Mouse (Mus musculus) hindbrain, embryonic 12.5 days (tissue): ENCODE measurements around the gene Gpx2. TPM values are rescaled to one million over a fixed set of nuclear protein-coding genes. Genes with fewer than 3 reads are reported as not detected.
"Not testable (repeated sequence)": the region's sequence is repeated elsewhere in the genome, so short reads cannot be mapped to it uniquely, and the experiment has no call there.

Experiments used
- ATAC-seq: fragments of 200-750 bp; cut with Nextera tagmentation; 2 replicates; pipeline ENCODE4 v1.8.0; 2017; ENCODE audit warnings: moderate TSS enrichment; ENCODE audit not compliant: low FRiP score
- H3K27ac ChIP-seq: fragments of 300-500 bp; sonication (generic); 2 replicates; pipeline ENCODE4 v1.5.1; 2016; ENCODE audit warnings: mild to moderate bottlenecking
- H3K27me3 ChIP-seq: fragments of 300-500 bp; sonication (generic); 2 replicates; pipeline ENCODE4 v1.6.1; 2016; ENCODE audit warnings: mild to moderate bottlenecking
- H3K36me3 ChIP-seq: fragments of 300-500 bp; sonication (generic); 2 replicates; pipeline ENCODE4 v1.6.1; 2016; ENCODE audit warnings: mild to moderate bottlenecking
- H3K4me1 ChIP-seq: fragments of 300-500 bp; sonication (generic); 2 replicates; pipeline ENCODE4 v1.6.1; 2016
- H3K4me2 ChIP-seq: fragments of 300-500 bp; sonication (generic); replicated peaks from 2 replicates; pipeline ENCODE4 v1.6.1; 2016; ENCODE audit warnings: mild to moderate bottlenecking
- H3K4me3 ChIP-seq: fragments of 300-500 bp; sonication (generic); 2 replicates; pipeline ENCODE4 v1.5.1; 2016; ENCODE audit warnings: mild to moderate bottlenecking
- H3K9ac ChIP-seq: fragments of 300-500 bp; sonication (generic); 2 replicates; pipeline ENCODE4 v1.6.1; 2016; ENCODE audit warnings: mild to moderate bottlenecking, moderate library complexity
- H3K9me3 ChIP-seq: fragments of 300-500 bp; sonication (generic); replicated peaks from 2 replicates; pipeline ENCODE4 v1.6.1; 2016; ENCODE audit warnings: mild to moderate bottlenecking
- WGBS: fragments of 180-500 bp; shearing (Covaris S2); methylation state at CpG from one replicate; pipeline ENCODE4 v1.1.7; 2016; 5-methylcytosine and 5-hydroxymethylcytosine counted together
- polyA plus RNA-seq: library from polyadenylated mRNA; unstranded; fragments of >200 nt; fragmentation: Nextera tagmentation; extraction: Ambion mirVana; gene quantifications from 2 replicates; pipeline ENCODE4 v1.2.1, GENCODE M21; 2016

The Gpx2 gene
- polyA plus RNA-seq, 1 experiment from 2014 or later, result 0.44 TPM

DNA sequence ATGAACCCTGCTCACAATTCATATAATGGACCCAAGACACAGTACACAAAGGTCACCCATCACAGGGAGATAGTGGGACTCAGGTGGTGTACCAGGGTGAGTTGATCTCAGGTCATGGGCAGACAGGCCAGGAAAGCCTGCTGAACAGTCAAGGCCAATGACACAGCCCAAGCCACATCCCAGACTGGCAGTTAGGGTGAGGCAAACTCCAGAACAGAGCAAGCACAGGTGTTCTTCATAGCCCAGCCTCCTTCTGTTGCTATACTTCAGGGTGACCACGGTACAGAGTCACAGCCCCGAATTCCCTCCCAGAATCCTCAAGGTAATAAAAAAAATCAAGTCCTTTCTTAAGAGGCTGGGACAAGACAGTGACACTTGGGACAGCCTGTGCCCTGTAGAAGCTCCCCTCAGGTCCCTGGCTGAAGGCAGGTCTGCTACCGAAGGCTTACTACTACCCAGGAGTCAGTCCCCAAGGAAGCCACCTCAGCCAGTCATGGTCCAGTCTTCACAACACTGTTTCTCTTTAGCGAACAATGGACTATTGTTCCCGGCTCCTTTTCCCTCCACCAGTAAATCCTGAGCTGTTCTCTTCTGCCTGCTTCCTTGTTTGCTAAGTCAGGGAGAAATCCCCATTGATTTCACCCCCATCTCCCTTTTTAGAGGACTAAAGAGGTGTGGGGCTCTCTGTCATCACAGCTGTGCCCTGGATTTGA lies 2.8 kb upstream of the Gpx2 start:
- Histone ChIP-seq H3K27ac (no peak overlapping the region), H3K4me1 (peaks cover 6% of the 10 kb centered on the region), H3K4me3 (no peak overlapping the region), H3K9ac (no peak overlapping the region), H3K4me2 (no peak overlapping the region), H3K27me3 (no peaks in the 10 kb centered on the region), H3K9me3 (no peaks in the 10 kb centered on the region), H3K36me3 (0 out of 2 replicates have a peak, but pooled peaks cover 3% of the 10 kb centered on the region)
- WGBS, result 60% methylated on average over 5 of the region's 5 CpGs
- no peak for ATAC-seq

DNA sequence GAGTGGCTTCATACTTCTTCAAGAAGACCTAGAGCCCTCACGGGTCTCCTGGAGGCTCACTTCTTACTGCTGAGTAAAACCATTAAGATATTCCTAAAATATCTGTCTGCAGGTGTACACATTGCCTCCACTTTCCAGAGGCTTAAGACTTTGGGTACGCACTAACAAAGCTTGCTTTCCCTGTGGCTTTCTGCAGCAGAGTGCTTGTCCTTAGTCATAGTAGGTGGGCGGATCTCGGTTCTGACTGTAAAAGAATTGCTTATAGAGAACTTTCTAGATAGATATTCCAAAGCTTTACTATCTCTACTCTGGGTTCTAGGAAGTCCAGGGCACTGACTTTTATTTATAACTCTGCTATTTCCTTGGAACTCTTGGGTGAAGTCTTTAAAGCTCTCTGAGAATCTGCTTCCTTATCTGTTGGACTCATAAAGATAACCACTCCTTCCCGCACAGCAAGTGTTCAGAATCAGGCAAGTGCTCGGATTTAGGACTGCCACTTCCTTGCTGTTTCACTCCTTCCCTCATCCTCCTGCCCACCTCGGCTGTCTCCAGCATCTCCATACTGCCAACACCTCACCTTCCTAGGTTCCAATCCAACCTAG lies 1.7 kb upstream of the Gpx2 start:
- peaks cover 6% of the 10 kb centered on the region for H3K4me1 ChIP-seq
- no peaks in the 10 kb centered on the region for H3K27me3 ChIP-seq
- WGBS, result 90% methylated on average over 7 of the region's 7 CpGs
- H3K9ac ChIP-seq, result no peak overlapping the region
- ATAC-seq, result no peak
- H3K36me3 ChIP-seq, result 0 out of 2 replicates have a peak, but pooled peaks cover 3% of the 10 kb centered on the region
- H3K9me3 ChIP-seq, result no peaks in the 10 kb centered on the region
- no peak overlapping the region for H3K4me3 ChIP-seq
- no peak overlapping the region for H3K27ac ChIP-seq
- no peak overlapping the region for H3K4me2 ChIP-seq

DNA sequence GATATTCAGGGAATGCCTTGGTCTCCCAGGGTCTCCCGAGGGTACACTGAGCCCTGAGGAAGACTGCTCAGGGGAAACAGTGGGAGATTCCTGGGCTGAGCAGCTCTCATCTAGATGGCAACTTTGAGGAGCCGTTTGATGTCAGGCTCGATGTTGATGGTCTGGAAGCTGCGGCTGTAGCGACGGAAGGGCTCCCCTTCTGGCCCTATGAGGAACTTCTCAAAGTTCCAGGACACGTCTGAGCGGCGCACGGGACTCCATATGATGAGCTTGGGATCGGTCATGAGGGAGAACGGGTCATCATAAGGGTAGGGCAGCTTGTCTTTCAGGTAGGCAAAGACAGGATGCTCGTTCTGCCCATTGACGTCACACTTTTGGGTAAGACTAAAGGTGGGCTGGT lies 2.8 kb downstream of the Gpx2 start:
- H3K4me1 ChIP-seq, H3K4me2 ChIP-seq, H3K27ac ChIP-seq, H3K27me3 ChIP-seq, ATAC-seq, H3K36me3 ChIP-seq, H3K4me3 ChIP-seq, H3K9me3 ChIP-seq, H3K9ac ChIP-seq: not testable (repeated sequence)
- 45% methylated on average over 14 of the region's 14 CpGs for WGBS

DNA sequence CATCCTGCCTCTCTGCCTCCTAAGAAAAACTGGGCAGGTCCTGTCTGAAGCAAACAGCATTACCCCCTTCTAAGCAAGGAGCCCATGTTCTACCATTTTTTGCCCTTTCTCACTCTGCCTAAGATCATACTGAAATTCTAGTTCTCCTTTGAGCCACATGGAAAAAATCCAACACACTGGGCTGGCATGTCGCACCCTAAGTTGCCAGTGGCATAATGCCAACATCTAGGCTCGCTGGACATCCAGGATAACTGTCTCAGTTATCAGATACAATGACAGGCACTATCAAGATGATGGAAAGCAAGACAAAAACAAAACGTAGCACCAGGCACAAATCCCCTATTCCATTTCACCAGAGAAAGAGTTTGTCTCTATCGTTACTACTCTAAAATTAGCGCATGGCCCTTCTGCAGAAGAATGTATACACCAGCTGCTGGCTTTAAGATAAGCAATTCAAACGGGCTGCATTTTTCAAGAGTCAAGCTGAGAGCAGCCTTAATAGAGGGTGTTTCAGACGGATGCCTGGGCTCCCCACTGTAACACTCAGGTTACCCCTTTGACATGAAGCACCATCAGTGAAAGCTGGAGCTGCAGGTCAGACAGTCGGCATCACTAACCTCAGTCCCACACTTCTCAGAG lies 4.8 kb downstream of the Gpx2 start:
- no peak overlapping the region for H3K4me3 ChIP-seq
- no peaks in the 10 kb centered on the region for H3K27me3 ChIP-seq
- no peaks in the 10 kb centered on the region for H3K9me3 ChIP-seq
- no peak for ATAC-seq
- no peaks in the 10 kb centered on the region for H3K4me1 ChIP-seq
- H3K36me3 ChIP-seq, result no peaks in the 10 kb centered on the region
- WGBS, result 66% methylated on average over 8 of the region's 8 CpGs
- H3K9ac ChIP-seq, result no peak overlapping the region
- no peak overlapping the region for H3K4me2 ChIP-seq
- no peak overlapping the region for H3K27ac ChIP-seq

DNA sequence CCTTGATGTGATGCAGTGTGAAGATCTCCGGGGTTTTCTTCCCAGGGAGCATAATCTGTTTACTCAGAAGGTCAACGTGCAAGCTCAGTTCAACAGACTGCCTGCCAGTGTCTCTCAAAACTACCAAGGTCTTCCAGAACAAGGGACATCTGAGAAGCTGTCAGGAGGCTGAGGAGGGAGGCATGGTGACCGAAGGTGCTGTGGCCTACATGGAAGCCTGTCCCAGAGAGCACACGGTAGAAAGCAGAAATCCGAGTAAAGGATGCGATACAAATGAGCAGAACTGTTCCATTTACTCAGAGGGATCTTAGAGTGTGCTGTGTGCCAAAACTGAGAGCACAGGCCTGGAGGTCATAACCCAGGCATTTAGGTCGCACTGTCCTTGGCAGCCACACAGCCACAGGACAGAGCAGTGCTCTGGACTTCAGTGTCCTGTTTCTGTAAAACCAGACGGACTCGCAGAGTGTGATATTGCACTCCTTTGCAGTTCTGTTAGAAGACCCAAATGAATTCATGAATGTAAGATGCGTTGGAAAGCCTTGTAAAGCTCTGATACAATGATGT lies 11.2 kb downstream of the Gpx2 start:
- Histone ChIP-seq H3K27ac (no peak overlapping the region), H3K9ac (no peak overlapping the region), H3K27me3 (no peaks in the 10 kb centered on the region), H3K4me2 (no peak overlapping the region), H3K4me3 (no peak overlapping the region), H3K9me3 (no peaks in the 10 kb centered on the region), H3K4me1 (peaks cover 4% of the 10 kb centered on the region; the same call in 1 of the 2 replicates), H3K36me3 (no peaks in the 10 kb centered on the region)
- WGBS, result 66% methylated on average over 10 of the region's 10 CpGs
- no peak for ATAC-seq

DNA sequence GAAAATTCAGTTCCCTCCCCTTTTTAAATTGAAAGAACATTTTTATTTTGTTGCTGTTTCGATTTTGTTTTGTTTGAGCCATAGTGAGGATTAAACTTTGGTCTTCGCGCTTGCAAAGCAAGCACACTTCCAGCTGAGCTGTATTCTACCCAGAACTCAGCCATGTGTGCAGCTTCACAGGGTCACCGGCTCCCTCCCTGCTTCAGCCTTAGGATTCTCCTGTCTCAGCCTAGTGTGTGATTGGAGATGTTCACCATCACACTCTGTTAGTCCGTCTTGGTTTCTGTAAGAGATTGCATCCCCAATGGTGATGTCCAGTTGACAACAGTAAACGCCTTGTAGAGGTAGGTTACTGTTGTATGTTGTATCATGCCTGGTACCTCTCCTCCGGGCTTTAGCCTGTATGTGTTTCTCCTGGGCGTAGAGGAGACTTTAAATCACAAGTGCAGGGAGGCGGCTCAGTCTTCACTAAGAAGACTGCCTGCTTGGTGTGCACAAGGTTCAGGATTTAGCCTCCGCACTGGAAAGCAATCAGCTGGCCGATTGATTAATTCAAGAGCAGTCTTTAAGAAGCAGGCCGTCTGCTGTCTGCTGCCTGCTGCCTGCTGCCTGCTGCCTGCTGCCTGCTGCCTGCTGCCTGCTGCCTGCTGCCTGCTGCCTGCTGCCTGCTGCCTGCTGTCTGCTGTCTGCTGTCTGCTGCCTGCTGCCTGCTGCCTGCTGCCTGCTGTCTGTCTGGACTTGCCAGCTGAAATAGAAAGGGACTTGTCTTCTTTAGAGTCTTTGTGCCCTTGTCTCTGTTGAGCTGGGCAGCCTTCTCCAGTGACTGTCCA lies 14.5 kb downstream of the Gpx2 start:
- peaks cover 4% of the 10 kb centered on the region; the same call in 1 of the 2 replicates for H3K4me1 ChIP-seq
- no peak overlapping the region for H3K9ac ChIP-seq
- peak overlapping the region; percentile 64; the same call in 1 of the 2 replicates for H3K27ac ChIP-seq
- H3K4me3 ChIP-seq, result no peak overlapping the region
- H3K4me2 ChIP-seq, result no peak overlapping the region
- 0 out of 2 replicates have a peak, but pooled peaks cover 4% of the 10 kb centered on the region for H3K36me3 ChIP-seq
- no peaks in the 10 kb centered on the region for H3K9me3 ChIP-seq
- H3K27me3 ChIP-seq, result no peaks in the 10 kb centered on the region
- 0 out of 2 replicates have a peak, but pooled peaks have one; percentile 29 for ATAC-seq
- WGBS, result 63% methylated on average over 12 of the region's 12 CpGs

DNA sequence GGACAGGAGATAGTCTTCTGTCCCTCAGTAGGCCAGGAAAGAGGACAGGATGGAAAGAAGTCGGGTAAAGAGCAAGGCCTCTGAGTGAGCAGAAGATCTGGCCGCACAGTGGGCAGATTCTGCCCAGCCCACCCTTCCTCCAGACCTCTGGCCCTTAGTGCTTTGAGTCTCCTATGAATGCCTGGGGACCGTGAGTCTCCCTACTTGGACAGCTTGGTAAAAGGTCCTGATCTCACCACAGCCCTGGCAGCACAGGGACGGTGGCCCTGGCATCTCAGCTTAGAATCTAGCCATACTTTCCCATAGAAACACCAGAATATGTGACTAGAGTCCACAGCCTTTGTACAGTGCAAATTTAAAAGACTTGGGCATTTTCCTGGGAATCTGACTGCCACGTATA lies 15.4 kb downstream of the Gpx2 start:
- 75% methylated on average over 5 of the region's 5 CpGs for WGBS
- ATAC-seq, result no peak
- H3K27ac ChIP-seq, result no peak overlapping the region
- no peaks in the 10 kb centered on the region for H3K27me3 ChIP-seq
- H3K36me3 ChIP-seq, result 0 out of 2 replicates have a peak, but pooled peaks cover 4% of the 10 kb centered on the region
- H3K4me2 ChIP-seq, result no peak overlapping the region
- H3K4me1 ChIP-seq, result peaks cover 4% of the 10 kb centered on the region; the same call in 1 of the 2 replicates
- H3K9me3 ChIP-seq, result no peaks in the 10 kb centered on the region
- no peak overlapping the region for H3K4me3 ChIP-seq
- no peak overlapping the region for H3K9ac ChIP-seq

DNA sequence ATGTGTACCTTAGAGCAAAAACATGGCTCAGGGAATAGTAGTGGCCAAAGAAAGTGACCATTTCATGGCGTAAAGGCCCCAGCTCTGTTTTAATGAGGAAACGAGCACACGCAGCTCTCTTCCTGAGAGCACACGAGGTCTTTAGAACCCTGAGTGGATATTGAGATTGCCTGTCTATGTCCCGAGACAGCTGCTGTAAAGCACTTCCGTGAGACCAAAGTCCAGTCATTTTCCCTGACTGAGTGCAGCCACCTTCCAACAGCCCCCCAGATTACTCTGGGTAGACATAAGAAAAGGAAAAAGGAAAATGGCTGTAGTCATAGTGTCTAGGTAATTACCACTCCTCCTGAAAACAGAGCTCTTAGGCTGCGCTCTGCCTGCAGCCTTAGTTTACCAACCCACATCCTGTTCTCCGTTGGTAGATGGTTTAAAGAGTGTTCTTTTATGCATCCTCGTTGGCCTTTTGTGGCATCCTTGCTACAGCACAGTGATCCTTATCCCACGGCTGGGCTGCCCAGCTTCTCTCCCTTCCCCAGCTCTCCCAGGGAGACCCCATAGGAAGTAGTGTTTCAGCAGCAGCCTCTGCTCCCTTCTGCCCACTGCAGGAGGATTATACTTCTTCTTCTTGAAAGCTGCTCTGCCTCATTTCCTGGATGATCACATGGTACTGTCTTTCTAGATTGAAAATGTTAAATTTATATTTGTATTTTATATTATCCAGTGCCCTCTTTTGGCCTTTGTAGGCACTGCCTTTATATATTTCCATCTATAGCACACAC lies 16.9 kb downstream of the Gpx2 start:
- Histone ChIP-seq H3K27ac (no peak overlapping the region), H3K4me2 (no peak overlapping the region), H3K4me1 (peaks cover 4% of the 10 kb centered on the region; the same call in 1 of the 2 replicates), H3K36me3 (0 out of 2 replicates have a peak, but pooled peaks cover 4% of the 10 kb centered on the region), H3K9me3 (no peaks in the 10 kb centered on the region), H3K4me3 (no peak overlapping the region), H3K27me3 (no peaks in the 10 kb centered on the region), H3K9ac (no peak overlapping the region)
- 86% methylated on average over 10 of the region's 10 CpGs for WGBS
- ATAC-seq, result no peak

DNA sequence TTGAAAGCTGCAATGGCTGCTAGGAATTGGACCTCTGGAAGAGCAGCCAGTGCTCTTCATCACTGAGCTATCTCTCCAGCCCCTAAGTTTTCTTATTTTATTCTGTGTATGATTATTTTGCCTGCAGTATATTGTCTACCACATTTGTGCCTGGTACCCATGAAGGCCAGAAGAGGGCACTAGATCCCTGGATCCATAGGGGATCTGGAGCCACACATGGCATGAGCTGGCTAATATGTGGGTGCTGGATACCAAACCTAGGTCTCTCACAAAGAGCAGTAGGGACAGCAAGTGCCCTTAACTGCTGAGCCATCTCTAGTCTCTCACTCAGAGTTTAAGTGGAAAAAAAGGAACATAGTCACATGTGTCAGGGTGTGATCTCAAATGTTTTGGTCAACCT lies 17.5 kb downstream of the Gpx2 start:
- no peak for ATAC-seq
- Histone ChIP-seq H3K36me3 (0 out of 2 replicates have a peak, but pooled peaks cover 4% of the 10 kb centered on the region), H3K4me2 (no peak overlapping the region), H3K9me3 (no peaks in the 10 kb centered on the region), H3K27me3 (no peaks in the 10 kb centered on the region), H3K9ac (no peak overlapping the region), H3K4me3 (no peak overlapping the region), H3K4me1 (peaks cover 4% of the 10 kb centered on the region; the same call in 1 of the 2 replicates), H3K27ac (no peak overlapping the region)

DNA sequence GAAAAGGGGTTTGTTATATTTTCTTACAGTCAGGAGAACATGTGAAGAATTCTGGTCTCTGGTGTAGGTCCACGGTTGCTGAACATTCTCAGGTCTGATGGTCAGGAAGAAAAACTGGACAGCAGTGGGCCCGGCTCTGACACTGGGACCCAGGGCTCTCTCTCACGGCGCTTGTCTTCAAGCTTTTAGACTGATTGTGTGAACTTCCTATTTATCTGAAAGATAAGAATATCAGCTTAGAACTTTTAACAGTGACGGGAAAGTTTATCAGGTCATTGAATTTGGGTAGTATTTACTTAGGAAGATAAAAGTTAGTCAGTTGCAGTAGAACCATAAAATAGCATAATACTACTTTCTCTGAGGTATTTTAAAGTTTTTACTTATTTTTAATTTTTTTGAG lies 18.5 kb downstream of the Gpx2 start:
- 90% methylated on average over 5 of the region's 5 CpGs for WGBS
- Histone ChIP-seq H3K9ac (no peak overlapping the region), H3K9me3 (no peaks in the 10 kb centered on the region), H3K27me3 (no peaks in the 10 kb centered on the region), H3K4me1 (peaks cover 4% of the 10 kb centered on the region; the same call in 1 of the 2 replicates), H3K4me2 (no peak overlapping the region), H3K4me3 (no peak overlapping the region), H3K27ac (no peak overlapping the region), H3K36me3 (0 out of 2 replicates have a peak, but pooled peaks cover 4% of the 10 kb centered on the region)
- ATAC-seq, result no peak

DNA sequence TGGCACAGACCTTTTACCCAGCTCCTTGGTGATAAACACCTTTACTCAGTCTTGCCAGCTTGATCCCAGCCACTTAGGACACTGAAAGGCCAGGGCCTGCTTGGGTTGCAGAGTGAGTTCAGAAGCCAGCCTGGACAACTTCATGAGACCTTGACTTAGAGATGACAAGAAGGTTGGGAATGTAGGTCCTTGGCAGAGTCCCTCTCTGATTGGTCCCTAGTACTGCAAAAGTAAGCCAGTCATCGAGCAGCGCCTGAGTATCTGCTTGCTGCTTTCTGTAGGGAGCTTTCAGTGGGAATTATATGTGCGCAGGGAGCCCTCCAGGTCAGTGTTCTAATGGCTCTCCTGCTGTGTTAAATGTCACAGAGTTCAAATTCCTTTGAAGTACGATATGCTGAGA lies 20.2 kb downstream of the Gpx2 start:
- 55% methylated on average over 4 of the region's 4 CpGs for WGBS
- no peak for ATAC-seq
- Histone ChIP-seq H3K4me2 (no peak overlapping the region), H3K27ac (no peak overlapping the region), H3K27me3 (no peaks in the 10 kb centered on the region), H3K4me3 (no peak overlapping the region), H3K9ac (no peak overlapping the region), H3K9me3 (no peaks in the 10 kb centered on the region), H3K4me1 (no peaks in the 10 kb centered on the region), H3K36me3 (0 out of 2 replicates have a peak, but pooled peaks cover 4% of the 10 kb centered on the region)
